ENCODE assay signal across 8 mouse cellular contexts in genomic region chr5:33393803-33394202, GRCm38 (mm10). TPM values are rescaled to one million over a fixed set of nuclear protein-coding genes. Genes with fewer than 3 reads are reported as not detected.
DNase-seq lines count a peak whose midpoint lies in the region; ATAC-seq and TF ChIP-seq lines count a peak whose summit lies in the region.

No protein-coding gene starts in this region.

- peak; percentile 30 to 59 for DNase-seq in urinary bladder, adult 18-20 months (ENCODE audit: low spot score in 2 of 2)
- DNase-seq in urinary bladder, adult 2 months (ENCODE audit: low spot score): no peak
- peak; percentile 85 for DNase-seq in embryo, embryonic 11 days
- peak; percentile 51 to 64 for DNase-seq in gastrocnemius, postnatal 36 days
- DNase-seq in kidney, adult 2 months: peak; percentile 82
- DNase-seq in limb, embryonic 11.5 days (ENCODE audit: low spot score): peak; percentile 86
- DNase-seq in spleen, postnatal 10 days (ENCODE audit: low spot score in 2 of 2): peak; percentile 37 to 80

- no peak for ATAC-seq in limb, embryonic 11.5 days (ENCODE audit: insufficient number of reproducible peaks, low FRiP score, low TSS enrichment, low read depth)
- ATAC-seq in midbrain, embryonic 16.5 days: peak; percentile 93

- peak; percentile 100; the same call in 1 of the 2 replicates for TF ChIP-seq CTCF in kidney, adult 2 months (conservative IDR thresholded peaks at IDR 0.05; ENCODE audit: insufficient read depth, insufficient read length, low read depth, low read length)

- no peak overlapping the region for H3K4me2 ChIP-seq in limb, embryonic 11.5 days (ENCODE audit: low read depth, severe bottlenecking)
- no peak overlapping the region for H3K4me2 ChIP-seq in midbrain, embryonic 16.5 days (ENCODE audit: low read length)

- H3K4me1 ChIP-seq in kidney, adult 2 months (ENCODE audit: control insufficient read depth, insufficient read depth, low read length): no peaks in the 10 kb centered on the region
- no peaks in the 10 kb centered on the region for H3K4me1 ChIP-seq in limb, embryonic 11.5 days (ENCODE audit: control insufficient read depth, insufficient read depth, low read length)
- no peaks in the 10 kb centered on the region for H3K4me1 ChIP-seq in midbrain, embryonic 16.5 days (ENCODE audit: control insufficient read depth, insufficient read depth, low read length)

- no peak overlapping the region for H3K27ac ChIP-seq in kidney, adult 2 months (ENCODE audit: insufficient read depth, low read depth, low read length)
- no peak overlapping the region for H3K27ac ChIP-seq in limb, embryonic 11.5 days (replicated peaks; ENCODE audit: low read depth, low read length)
- no peak overlapping the region for H3K27ac ChIP-seq in midbrain, embryonic 16.5 days (ENCODE audit: low read length)

- WGBS in kidney, adult 2 months: 20% methylated on average over 7 of the region's 7 CpGs
- WGBS in limb, embryonic 11.5 days: 12% methylated on average over 7 of the region's 7 CpGs
- 15% methylated on average over 7 of the region's 7 CpGs for WGBS in midbrain, embryonic 16.5 days

- no peaks in the 10 kb centered on the region for H3K36me3 ChIP-seq in kidney, adult 2 months (ENCODE audit: control insufficient read depth, insufficient read depth, low read length)
- H3K36me3 ChIP-seq in limb, embryonic 11.5 days (ENCODE audit: control insufficient read depth, insufficient read depth, low read length): no peaks in the 10 kb centered on the region
- H3K36me3 ChIP-seq in midbrain, embryonic 16.5 days (ENCODE audit: control insufficient read depth, insufficient read depth, low read length): peaks cover 7% of the 10 kb centered on the region; the same call in 1 of the 2 replicates

- intact Hi-C loops in gastrocnemius, postnatal 36 days (cut with DNase I): loop anchor here (2.0 to 5.0 kb wide), 3 partner anchors 49 to 193 kb away; no protein-coding TSS in a partner anchor

- H3K9ac ChIP-seq in limb, embryonic 11.5 days (ENCODE audit: low read length): no peak overlapping the region
- H3K9ac ChIP-seq in midbrain, embryonic 16.5 days (ENCODE audit: low read depth, low read length): no peak overlapping the region

- no peaks in the 10 kb centered on the region for H3K9me3 ChIP-seq in limb, embryonic 11.5 days (ENCODE audit: control insufficient read depth, low read length)
- H3K9me3 ChIP-seq in midbrain, embryonic 16.5 days (replicated peaks; ENCODE audit: control insufficient read depth, low read length, poor library complexity, severe bottlenecking): no peaks in the 10 kb centered on the region

- no peak for TF ChIP-seq POLR2A in kidney, adult 2 months (IDR thresholded peaks at IDR 0.05; ENCODE audit: low read depth, low read length)

- no peak overlapping the region for H3K4me3 ChIP-seq in kidney, adult 2 months (ENCODE audit: insufficient read depth, low read depth, low read length)
- no peak overlapping the region for H3K4me3 ChIP-seq in limb, embryonic 11.5 days (ENCODE audit: low read depth, low read length)
- H3K4me3 ChIP-seq in midbrain, embryonic 16.5 days (ENCODE audit: low read depth, low read length): no peak overlapping the region

- no peaks in the 10 kb centered on the region for H3K27me3 ChIP-seq in kidney, adult 2 months (replicated peaks; ENCODE audit: control insufficient read depth, insufficient read depth, low read length)
- no peaks in the 10 kb centered on the region for H3K27me3 ChIP-seq in limb, embryonic 11.5 days (ENCODE audit: control insufficient read depth, insufficient read depth, low read length)
- no peaks in the 10 kb centered on the region for H3K27me3 ChIP-seq in midbrain, embryonic 16.5 days (ENCODE audit: control insufficient read depth, insufficient read depth, low read depth, low read length)

RNA-seq across cellular contexts. Expression of gene Uvssa, which starts 15.5 kb away (rescaled TPM):
- polyA plus RNA-seq in urinary bladder, adult 2 months (2012; rRNA removed): 10.9 and 11.0 TPM in 2 replicates
- total RNA-seq in gastrocnemius, postnatal 36 days (2021): 1 to 10 TPM; 2.6 to 3.0 TPM
- 4.3 and 5.4 TPM in 2 replicates for polyA plus RNA-seq in kidney, adult 2 months (2012; rRNA removed)
- 8.1 and 8.6 TPM in 2 replicates for polyA plus RNA-seq in limb, embryonic 11.5 days (2014; fragmentation: Nextera tagmentation; extraction: Ambion mirVana)
- 8.1 TPM in 2 replicates for polyA plus RNA-seq in midbrain, embryonic 16.5 days (2015; fragmentation: Nextera tagmentation; extraction: Ambion mirVana)

RNA-seq across cellular contexts. Expression of gene Nkx1-1, which starts 40.0 kb away (rescaled TPM):
- polyA plus RNA-seq in urinary bladder, adult 2 months (2012; rRNA removed): not detected in 2 replicates
- not detected for total RNA-seq in gastrocnemius, postnatal 36 days (2021)
- polyA plus RNA-seq in kidney, adult 2 months (2012; rRNA removed): not detected in 2 replicates
- polyA plus RNA-seq in limb, embryonic 11.5 days (2014; fragmentation: Nextera tagmentation; extraction: Ambion mirVana): not detected in 2 replicates
- not detected in 2 replicates for polyA plus RNA-seq in midbrain, embryonic 16.5 days (2015; fragmentation: Nextera tagmentation; extraction: Ambion mirVana)

RNA-seq across cellular contexts. Expression of gene Maea, which starts 58.5 kb away (rescaled TPM):
- polyA plus RNA-seq in urinary bladder, adult 2 months (2012; rRNA removed): 134 and 160 TPM in 2 replicates
- 10 to 100 TPM; 57.8 to 62.5 TPM for total RNA-seq in gastrocnemius, postnatal 36 days (2021)
- polyA plus RNA-seq in kidney, adult 2 months (2012; rRNA removed): 109 and 123 TPM in 2 replicates
- 145 and 152 TPM in 2 replicates for polyA plus RNA-seq in limb, embryonic 11.5 days (2014; fragmentation: Nextera tagmentation; extraction: Ambion mirVana)
- 142 and 143 TPM in 2 replicates for polyA plus RNA-seq in midbrain, embryonic 16.5 days (2015; fragmentation: Nextera tagmentation; extraction: Ambion mirVana)
